Mouse (Mus musculus): ENCODE results near the gene 4931428L18Rik.

The 4931428L18Rik gene

GRCm38 (mm10) chr1:31222564-31222963 lies at the start of gene 4931428L18Rik, which contains the start of gene Pih1d3:
Gene 4931428L18Rik (minus strand): TSS chr1:31222684.
Gene Pih1d3 (plus strand): TSS chr1:31222838.
- DNase-seq (ENCODE audit: low spot score): no peak

GRCm38 (mm10) chr1:31260218-31260923 lies 37.9 kb upstream of the 4931428L18Rik start:
- no peak for DNase-seq (ENCODE audit: low spot score)

- no peak for DNase-seq (ENCODE audit: low spot score)
Measured at GRCm38 (mm10) chr1:31233319-31234036, 11.0 kb upstream of the 4931428L18Rik start.

- DNase-seq (ENCODE audit: low spot score): no peak
Measured at GRCm38 (mm10) chr1:31220599-31221250, 1.8 kb downstream of the 4931428L18Rik start.

DNA sequence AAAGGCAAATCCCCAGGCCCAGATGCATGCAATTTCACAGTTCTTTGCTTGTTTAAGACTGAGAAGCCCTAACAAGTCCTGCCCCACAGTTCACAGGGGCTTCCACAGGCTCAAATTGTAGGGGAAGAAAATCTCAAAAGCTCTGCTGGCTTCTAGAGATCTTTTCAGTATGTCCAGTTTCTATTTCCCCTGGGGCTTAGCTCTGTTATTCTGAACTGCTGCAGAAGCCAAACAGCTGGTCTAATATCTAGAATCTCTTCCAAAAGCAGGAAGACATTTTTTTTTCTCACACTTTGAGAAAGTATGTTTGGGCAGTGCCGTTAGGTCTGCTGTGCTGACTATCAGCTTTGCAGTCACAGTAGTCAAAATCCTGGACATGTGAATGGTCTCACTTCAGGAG lies 7.7 kb downstream of the 4931428L18Rik start:
- DNase-seq (ENCODE audit: low spot score): no peak

DNA sequence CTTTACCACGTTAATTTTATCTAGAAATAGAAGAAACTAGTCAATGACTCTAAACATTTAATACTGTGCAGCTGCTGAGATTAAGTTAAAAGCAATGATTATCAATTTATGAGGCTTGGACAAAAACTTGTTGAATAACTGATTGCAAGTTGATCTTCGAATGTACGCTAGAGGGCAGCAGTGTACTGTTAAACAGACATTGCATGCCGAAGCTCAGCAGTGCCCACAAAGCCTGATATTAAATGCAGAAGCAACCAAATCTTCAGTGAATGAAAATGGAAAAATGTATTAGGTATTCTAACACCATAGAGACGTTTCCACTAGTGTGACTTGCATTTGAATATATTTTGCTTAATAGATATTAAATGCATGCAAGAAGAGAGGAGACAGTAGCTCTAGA lies 12.3 kb downstream of the 4931428L18Rik start:
- no peak for DNase-seq (ENCODE audit: low spot score)

DNA sequence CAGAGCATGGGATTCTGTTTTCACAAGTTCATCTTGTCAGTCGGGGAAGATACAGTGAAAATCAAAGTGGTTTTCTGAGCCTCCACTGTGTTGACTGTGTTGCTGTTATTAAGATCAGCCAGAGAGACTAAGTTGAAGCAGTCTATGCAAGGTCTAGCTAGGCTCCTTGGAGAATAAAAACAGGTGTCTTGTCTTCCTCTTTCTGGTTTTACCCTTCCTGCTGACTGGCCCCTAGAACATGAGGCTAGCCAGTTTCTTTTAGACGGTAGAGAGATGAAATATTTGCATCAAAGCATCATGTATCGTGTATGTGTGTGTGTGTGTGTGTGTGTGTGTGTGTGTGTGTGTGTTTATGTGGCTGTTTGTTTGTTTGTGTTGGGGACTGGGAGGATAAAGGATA lies 16.7 kb downstream of the 4931428L18Rik start:
- no peak for DNase-seq (ENCODE audit: low spot score)

- DNase-seq (ENCODE audit: low spot score): no peak
Measured at GRCm38 (mm10) chr1:31205346-31205745, 17.1 kb downstream of the 4931428L18Rik start.

GRCm38 (mm10) chr1:31203771-31204170 lies 18.7 kb downstream of the 4931428L18Rik start:
- DNase-seq (ENCODE audit: low spot score): no peak

DNA sequence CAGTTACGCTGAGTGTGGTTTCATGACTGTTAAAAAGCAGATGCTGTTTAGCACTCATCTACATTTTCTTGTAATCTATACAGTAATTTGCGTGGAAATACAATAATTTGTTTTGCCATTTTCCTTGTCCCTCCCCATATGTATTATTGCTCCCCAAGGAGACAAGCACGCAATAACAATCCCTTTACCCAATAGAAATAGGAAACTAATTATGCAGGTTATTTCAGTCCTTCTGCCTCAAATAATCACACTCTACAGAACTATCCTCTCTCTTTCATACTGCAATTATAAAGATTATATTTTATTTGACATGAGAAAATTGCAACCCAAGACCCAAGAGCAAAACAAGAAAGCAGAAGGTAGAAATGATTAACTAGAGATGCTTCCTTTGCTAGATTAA lies 25.5 kb downstream of the 4931428L18Rik start:
- no peak for DNase-seq (ENCODE audit: low spot score)

GRCm38 (mm10) chr1:31195633-31196032 lies 26.9 kb downstream of the 4931428L18Rik start:
- DNase-seq (ENCODE audit: low spot score): no peak

DNA sequence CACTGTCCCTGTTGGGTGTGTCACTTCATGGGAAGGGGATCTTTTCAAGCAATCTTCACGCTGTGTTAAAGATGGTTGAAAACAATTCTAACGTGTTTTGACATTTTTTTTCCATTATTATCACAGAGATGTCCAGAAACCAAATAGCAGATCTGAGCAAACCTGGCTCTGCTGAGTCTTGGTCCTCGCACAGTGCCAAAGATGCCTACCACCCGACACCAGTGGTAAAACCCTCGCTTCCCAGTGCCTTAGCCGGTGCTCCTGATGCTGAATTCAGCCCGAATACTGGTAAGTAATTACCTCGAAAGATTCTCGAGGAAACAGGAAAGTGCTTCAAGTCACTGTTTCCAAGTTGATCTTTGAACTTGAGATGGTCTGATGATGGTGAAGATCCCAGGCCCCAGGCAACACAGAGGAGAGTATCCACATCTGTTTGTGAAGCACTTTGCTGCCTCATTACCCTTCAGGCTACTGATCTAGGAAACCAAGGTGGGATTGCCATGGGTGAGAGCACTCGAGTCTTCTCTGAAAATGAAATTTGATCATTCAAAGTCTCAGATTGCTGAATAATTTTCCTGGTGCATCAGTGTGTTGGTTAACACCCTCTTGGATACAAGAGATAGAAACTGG lies 32.1 kb downstream of the 4931428L18Rik start:
- DNase-seq (ENCODE audit: low spot score): no peak

DNA sequence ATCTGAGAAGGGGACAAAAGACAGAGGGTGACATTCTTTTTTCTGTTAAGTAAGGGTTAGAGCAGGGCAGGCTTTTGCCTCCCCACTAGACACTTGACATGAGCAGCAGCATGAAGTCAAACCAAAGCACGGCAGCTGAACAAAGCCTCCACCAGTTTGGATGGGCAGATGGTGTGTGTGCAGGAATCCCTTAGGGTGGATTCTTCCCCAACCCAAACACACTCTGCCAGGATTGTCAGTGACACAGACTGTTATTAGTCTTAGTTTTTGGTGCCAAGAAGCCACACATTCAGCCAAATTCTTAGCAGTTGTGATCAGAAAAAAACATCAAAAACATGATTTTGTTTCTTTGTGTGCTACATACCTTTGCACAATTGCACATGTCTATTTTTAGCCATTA lies 44.2 kb downstream of the 4931428L18Rik start:
- no peak for DNase-seq (ENCODE audit: low spot score)

GRCm38 (mm10) chr1:31176101-31176500 lies 46.4 kb downstream of the 4931428L18Rik start, which contains the start of gene Lgsn:
Gene Lgsn (plus strand): TSS chr1:31176401.
- no peak for DNase-seq (ENCODE audit: low spot score)

GRCm38 (mm10) chr1:31175401-31175800 lies 47.1 kb downstream of the 4931428L18Rik start:
- DNase-seq (ENCODE audit: low spot score): no peak

- DNase-seq (ENCODE audit: low spot score): no peak
Measured at GRCm38 (mm10) chr1:31165326-31166121, 57.0 kb downstream of the 4931428L18Rik start.

DNA sequence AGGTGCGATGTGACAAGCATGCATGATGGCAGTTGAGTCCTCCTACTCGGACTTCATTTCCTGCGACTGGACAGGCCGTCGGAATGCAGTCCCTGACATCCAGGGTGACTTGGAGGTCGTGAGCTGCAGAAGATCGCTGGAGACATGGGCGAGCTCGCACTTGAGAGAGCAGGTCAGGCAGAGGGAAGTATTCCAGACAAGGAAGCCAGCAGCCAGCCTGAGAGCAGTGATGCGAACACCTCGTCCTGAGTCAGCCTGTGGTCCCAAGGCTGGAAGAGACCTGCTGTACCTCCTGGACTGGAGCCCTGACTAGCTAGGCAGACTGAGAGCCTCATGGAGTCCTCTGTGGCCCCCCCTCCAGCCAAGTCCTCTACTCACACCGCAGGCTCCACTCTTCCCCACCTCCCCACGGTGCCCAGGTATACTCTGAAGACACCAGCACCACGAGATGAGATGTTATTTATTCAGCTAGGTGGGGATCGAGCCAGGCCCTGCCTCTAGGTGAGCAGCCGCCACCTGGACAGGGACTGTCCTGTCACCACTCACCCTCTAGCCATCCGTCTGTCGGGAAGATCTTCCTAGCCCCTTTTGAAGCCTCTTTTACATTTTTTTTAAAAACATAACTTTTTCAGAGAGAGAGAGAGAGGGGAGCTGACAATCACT lies 57.8 kb downstream of the 4931428L18Rik start:
- DNase-seq (ENCODE audit: low spot score): no peak

GRCm38 (mm10) chr1:31156884-31157283 lies 65.6 kb downstream of the 4931428L18Rik start:
- DNase-seq (ENCODE audit: low spot score): no peak

DNA sequence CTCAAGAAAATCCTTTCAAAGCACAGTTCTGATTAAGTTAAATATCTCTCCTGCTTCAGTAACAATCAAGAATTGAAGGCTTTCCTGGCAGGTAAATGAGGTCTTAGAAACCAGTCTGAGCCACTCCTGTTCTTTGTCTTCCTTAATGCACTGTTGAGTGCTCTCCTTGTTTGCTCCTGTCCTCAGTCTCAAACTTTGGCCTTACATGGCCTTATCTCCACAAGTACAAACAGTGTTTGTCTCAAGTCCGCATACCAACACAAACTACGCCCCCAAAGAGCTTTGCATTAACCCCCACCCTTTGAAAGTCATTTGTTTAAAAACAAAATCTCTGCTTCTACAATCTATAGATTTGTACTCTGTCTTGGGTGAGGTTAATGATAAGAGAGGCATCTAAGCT lies 66.3 kb downstream of the 4931428L18Rik start:
- no peak for DNase-seq (ENCODE audit: low spot score)

GRCm38 (mm10) chr1:31153793-31154349 lies 68.6 kb downstream of the 4931428L18Rik start:
- peak; percentile 26 for DNase-seq (ENCODE audit: low spot score)
